Mouse (Mus musculus): ENCODE data around the gene Snap29. TPM values are rescaled to one million over a fixed set of nuclear protein-coding genes. Genes with fewer than 3 reads are reported as not detected.

Snap29 gene
- total RNA-seq (2021), result 10 to 100 TPM; 15.8 to 16.5 TPM
- long read RNA-seq, experiment 1, transcript Snap29-201 (5 exons, 3,447 nt), result major isoform, 7 of 8 reads
- long read RNA-seq, experiment 1, partial matches to known transcripts, result 1 of 8 reads
- long read RNA-seq, experiment 1, other reads (novel, unspliced or antisense), result 0 of 8 reads
- long read RNA-seq, experiment 2, transcript Snap29-201 (5 exons, 3,447 nt), result major isoform, 6 of 8 reads
- long read RNA-seq, experiment 2, partial matches to known transcripts, result 0 of 8 reads
- long read RNA-seq, experiment 2, other reads (novel, unspliced or antisense), result 2 of 8 reads

DNA sequence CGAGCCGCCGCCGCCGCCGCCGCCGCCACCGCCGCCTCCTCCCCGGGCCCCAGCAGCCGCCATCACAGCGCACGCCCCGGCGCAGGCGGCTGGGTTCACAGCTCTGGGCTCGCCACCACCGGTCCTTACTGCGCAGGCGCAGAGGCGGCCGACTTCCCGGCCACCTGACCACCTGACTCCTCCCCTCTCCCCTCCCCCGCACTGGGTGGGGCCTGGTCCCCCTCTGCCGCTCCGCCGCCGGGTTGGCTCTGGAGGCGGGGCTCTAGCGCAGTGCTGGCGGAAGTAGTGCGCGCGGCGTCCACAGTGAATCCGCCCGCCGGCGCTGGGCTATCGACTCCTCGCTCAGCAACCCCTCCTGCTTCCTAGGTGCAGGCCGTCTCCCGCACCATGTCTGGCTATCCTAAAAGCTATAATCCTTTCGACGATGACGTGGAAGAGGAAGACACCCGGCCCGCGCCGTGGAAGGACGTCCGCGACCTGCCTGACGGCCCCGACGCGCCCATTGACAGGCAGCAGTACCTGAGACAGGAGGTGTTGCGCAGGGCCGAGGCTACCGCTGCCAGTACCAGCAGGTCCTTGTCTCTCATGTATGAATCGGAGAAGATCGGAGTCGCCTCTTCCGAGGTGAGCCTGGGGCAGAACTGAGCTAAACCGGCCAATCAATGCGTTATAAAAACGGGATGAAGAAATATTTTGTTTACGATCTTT, at the start of gene Snap29, which contains the start of gene Pi4ka:
TSS of gene Snap29 (plus strand) at position 251 of the 708 bp plus-strand sequence.
TSS of gene Pi4ka (minus strand) at position 579 of the 708 bp plus-strand sequence.
- intact Hi-C loops (cut with DNase I), result loop anchor here (5.0 kb wide), 3 partner anchors 46 to 126 kb away; partner anchors contain the start of genes Crkl, Lztr1 and Thap7
- DNase-seq, result peak; percentile 100

DNA sequence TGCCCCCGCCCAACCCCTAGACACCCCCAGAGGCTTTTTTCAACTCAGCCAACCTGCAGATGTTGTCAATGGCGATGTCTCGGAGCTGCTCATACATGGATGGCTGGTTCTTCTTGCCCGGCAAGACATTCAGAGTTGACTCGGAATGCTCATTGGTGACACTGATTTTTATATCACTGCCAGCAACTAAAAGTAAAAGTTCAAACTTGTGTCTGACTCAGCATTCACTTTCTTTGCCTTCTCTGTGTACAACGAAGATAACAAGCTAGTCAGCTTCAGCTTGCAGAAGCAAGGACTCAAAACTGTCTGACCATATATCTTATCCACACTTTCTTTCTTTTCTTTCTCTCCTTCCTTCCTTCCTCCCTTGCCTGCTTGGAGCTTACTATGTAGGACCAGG, 49.8 kb upstream of the Snap29 start:
- no peak for DNase-seq
- intact Hi-C loops (cut with DNase I), result no loop called here

DNA sequence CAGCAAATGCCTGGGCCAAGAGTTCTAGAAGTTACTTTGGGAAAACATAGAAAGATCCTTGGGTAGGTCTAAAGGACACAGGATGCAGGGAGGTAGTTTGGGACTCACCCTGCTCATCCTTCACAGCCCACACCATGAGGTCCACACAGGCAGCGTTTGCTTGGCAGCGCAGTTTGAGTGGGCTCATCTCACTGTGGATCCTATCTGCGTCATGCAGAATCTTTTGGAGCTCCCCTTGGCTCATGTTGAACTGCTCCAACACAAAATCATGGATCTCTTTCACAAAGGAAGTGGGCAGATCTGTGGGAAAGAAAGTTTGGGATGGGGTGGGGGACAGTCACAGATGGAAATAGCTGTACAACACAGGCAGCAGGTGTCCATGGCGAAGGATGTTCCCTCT, 47.0 kb upstream of the Snap29 start:
- intact Hi-C loops (cut with DNase I), result no loop called here
- no peak for DNase-seq

DNA sequence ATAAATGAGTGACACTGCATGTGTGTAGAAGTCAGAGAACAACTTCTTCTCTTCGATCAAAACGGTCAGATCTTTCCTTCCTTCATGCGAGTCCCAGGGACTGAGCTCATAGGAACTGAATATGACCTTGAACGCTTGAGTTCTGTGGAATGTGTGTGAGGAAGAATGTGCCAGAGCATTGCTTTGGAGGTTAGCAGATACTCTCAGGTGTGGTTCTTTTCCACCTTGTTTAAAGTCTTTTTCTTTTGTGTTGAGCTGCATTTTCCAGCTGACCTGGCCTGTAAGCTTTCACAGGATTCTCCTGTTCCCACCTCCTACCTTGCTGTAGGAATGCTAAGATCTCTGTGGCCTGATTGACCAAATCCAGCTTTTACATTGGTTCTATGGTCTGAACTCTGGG, 23.5 kb upstream of the Snap29 start:
- DNase-seq, result no peak
- intact Hi-C loops (cut with DNase I), result no loop called here

DNA sequence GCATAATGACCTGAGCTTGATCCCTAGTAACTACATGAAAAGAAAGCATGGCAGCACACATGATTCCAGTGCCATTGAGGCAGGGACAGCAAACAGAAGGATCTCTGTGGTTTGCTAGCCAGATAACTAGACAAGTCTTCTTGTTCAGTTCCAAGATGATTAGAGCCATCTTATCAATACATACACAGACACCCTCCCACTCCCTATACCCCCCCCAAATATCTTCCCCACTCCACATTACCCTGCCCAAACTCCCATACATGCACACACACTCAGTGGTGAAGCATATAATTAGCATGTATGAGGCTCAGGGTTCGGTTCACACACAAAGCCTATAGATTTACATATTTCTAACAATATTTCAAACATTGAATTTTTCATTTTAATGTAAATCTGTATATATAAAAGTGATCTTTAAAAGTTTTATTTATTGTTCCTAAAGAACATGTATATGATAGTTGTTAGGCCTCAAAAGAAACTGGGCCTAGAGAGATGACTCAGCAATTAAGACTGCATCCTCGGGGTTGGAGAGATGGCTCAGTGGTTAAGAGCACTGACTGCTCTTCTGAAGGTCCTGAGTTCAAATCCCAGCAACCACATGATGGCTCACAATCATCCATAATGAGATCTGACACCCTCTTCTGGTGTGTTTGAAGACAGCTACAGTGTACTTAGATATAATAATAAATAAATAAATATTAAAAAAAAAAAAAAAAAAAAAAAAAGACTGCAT, 22.0 kb upstream of the Snap29 start:
- intact Hi-C loops (cut with DNase I), result no loop called here
- DNase-seq, result no peak

DNA sequence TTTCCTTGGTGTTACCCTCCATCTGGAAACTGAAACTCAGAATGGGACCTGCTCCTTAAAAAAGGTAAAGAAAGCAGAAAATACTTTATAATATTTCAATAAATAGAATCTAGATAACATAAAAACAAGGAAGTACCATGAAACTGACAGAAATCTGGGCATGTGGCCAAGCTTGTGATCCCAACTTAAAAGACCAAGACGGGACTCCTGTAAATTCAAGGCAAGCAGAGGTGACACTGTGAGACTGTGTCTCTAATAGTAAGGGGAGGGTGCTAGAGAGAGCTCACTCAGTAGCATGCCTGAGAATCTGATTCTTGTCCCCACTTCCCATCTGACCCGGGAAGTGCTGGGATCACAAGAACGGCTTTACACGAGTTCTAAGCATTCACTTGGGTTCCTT, 13.0 kb upstream of the Snap29 start:
- intact Hi-C loops (cut with DNase I), result no loop called here
- DNase-seq, result no peak

DNA sequence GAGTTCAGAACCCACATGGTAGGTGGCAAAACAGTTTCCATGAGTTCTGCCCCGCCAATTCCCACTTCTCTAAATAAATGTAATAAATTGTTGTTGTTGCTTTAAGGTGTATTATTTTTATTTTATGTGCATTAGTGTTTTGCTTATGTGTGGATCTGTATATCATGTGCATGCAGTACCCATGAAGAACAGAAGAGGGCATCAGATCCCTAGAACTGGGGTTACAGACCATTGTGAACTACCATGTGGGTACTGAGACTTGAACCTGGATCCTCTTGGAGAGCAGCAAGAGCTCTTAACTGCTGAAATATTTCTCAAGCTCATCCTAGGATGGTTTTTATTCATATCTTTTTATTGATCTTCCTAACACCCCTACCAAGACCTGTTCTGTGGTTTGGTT, 2.9 kb upstream of the Snap29 start:
- intact Hi-C loops (cut with DNase I), result loop anchor here (5.0 kb wide), 1 partner anchor 214 kb away; the partner anchor contains the start of gene Smpd4
- DNase-seq, result peak; percentile 11 to 53

DNA sequence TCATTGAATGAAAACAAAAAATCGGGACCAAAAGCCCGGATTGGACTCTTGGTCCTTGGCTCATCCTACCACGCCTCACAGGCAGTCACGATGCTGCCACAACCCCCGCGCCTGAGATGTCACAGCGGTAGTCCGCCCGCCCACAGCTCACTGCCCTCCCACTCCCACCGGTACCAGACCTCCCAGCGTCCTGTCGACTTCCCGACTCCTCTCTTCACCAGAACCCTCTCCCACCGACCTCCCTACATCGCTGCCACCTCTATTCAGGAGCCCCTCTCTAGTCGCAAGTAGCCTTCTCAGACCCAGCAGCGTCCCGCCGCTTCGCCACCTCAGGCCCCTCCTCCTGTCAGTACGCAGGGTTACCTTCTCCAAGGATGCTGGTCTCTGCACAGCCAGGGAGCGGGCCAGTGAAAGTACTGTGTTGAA, 502 bp upstream of the Snap29 start:
- peak; percentile 65 to 70 for DNase-seq
- intact Hi-C loops (cut with DNase I), result loop anchor here (5.0 kb wide), 3 partner anchors 47 to 127 kb away; partner anchors contain the start of genes Crkl, Lztr1 and Thap7

DNA sequence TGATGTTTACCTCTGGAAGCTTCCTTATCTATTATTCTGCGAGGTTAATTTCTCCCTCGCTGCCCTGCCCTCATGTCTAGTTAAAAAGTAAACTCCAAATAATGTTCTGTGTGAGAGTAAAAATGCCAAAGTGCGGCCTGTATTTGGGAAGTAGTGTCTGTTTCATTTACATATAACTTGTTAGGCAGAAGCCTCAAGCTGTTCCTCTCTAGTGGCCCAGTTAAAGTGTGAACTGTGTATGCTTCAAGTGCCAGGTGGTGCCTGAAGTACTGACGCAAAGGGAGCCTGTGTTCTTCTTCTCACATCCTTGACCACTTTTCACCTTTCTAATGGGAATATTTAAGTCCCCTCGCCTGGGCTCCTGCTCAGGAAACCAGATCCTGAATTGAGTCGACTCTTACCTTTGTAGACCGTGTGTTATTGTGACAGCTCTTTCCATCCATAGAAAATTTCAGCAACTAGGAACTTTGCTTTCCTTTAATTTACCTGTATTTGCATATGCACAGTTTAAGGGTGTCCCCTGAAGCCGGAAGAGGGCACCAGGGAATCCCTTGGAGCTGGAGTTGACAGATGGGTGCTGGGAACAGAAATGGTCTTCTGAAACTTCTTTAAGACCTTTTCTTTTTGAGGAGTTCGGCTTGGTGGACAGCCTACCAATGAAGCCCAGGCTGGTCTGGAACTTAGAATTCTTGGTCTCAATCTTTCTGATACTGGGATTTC, 886 bp downstream of the Snap29 start:
- no peak for DNase-seq
- intact Hi-C loops (cut with DNase I), result loop anchor here (5.0 kb wide), 3 partner anchors 46 to 126 kb away; partner anchors contain the start of genes Crkl, Lztr1 and Thap7

DNA sequence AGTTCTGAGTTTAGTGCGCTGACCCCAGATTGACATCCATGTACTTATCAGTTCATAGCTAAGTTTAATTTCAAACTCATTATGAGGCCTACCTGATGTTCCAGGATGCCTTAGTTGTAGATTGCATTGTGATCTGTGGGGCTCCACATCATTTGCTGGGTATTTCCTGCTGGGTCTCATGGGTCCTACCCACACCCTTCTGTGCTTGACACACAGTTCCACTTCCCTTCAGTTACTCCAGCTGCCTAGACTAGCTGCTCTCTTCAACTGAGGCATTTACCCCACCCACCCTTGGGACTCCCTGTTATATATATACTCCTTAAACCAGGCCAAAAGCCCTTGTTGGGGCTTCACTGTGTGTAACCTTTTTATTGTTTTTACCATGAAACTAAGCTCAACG, 3.3 kb downstream of the Snap29 start:
- no peak for DNase-seq
- intact Hi-C loops (cut with DNase I), result loop anchor here (5.0 kb wide), 3 partner anchors 43 to 123 kb away; partner anchors contain the start of genes Crkl, Lztr1 and Thap7

DNA sequence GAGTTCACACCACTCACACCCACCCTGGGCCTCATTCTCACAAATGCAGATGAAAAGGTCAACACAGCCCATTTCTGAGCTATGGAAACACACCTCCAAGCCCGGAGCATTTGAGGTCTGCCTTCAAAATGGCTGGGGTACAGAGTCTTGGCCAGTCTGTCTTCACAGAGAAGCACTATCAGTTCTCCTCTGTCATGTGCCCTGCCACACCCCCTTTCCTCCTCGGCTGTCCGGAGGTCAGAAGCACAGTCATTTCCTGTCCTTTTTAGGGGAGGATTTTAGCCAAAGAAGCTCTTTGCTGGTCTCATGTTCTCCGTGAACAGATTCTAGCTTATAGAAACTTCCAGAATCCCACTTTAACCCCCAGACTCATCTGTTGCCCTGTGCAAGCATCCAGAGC, 4.4 kb downstream of the Snap29 start:
- DNase-seq, result peak; percentile 8 to 21
- intact Hi-C loops (cut with DNase I), result no loop called here

DNA sequence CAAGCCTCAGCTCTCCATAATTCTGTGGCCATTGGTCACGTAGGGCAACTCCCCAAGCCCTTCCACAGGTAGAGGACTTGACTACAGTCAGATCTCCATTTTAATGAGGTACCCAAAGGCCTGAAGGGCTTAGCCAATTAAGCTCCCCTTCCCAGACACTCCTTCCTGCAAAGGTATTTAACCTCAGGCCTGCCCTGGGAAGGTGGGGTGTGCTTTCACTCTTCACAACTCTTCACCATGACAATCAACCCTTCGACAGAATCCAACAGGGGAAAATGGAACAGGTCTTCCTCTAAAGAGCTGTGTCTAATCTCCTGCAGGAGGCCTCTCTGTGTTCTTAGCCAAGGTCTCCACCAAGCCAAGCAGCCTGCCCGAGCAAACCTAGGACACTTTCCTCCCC, 17.2 kb downstream of the Snap29 start:
- intact Hi-C loops (cut with DNase I), result no loop called here
- no peak for DNase-seq

DNA sequence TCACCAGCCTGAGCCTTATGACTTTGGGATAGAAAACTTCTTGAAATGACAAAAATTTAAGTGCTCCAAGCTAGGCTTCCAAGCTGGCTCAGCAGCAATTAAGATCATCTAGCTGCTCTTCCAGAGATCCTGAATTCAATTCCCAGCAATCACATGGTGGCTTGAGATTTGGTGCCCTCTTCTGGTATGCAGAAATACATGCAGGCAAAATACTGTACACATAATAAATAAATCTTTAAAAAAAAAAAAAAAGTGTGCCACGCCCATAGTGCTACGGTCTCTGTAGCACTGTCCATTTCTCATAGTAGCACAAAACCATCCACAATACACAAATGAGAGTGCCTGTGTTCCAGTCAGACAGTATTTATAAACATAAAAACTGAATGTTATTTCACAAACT, 26.8 kb downstream of the Snap29 start:
- peak in 1 of 2 experiments; percentile 16 for DNase-seq
- intact Hi-C loops (cut with DNase I), result no loop called here

DNA sequence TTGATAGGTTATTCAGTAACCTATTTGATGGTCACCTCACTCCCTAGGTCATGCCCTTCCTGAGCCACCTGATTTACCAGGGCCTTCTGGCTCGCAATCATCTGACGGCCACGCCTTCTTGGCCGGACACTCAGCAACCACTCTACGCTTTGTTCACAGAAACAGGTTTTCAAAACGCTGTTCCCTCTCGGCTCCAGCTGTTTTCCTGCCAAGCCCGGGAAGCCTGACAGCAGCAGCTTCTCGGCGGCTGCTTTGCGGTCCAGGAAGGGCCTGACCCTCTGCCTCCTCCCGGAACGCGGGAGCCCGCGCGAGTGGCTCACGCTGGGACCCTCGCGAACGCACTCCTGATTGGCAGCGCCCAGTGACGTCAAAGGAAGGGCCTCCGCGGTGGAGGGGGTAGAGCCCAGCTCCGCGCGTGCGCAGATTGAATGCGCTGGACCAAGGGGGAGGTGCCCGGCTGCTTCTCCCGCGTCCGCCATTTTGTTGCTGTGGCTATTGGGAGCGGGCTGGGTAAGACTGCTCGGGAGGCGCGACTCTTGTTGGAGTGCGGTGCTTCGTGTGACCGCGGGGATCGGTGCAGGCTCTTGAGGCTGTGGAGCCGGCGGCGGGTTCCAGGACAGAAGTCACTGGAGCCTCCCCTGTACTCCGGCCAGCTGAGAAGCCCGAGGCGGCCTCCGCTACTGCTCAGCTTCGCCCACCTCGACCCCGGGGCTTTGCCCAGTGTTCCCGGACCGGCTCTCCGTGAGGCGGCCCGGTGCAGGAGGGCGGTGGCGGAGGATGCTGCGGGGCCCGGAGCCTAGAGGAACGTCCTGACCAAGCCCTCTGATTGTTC, 46.0 kb downstream of the Snap29 start, which contains the start of gene Crkl:
TSS of gene Crkl (plus strand) at position 447 of the 832 bp plus-strand sequence.
- intact Hi-C loops (cut with DNase I), result loop anchor here (2.0 to 5.0 kb wide), 2 partner anchors 44 to 57 kb away; partner anchors contain the start of genes Lztr1, Pi4ka and Snap29
- DNase-seq, result peak; percentile 98 to 99

DNA sequence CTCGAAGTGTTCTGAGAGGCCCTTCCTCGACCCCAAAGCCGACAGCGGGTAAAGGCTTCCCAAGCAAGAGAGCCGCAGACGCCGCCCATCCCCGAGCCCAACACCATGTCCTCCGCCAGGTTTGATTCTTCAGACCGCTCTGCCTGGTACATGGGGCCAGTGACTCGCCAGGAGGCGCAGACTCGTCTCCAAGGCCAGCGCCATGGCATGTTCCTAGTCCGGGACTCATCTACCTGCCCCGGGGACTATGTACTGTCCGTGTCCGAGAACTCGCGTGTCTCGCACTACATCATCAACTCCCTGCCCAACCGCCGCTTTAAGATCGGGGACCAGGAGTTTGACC, 46.6 kb downstream of the Snap29 start:
- DNase-seq, result no peak
- intact Hi-C loops (cut with DNase I), result loop anchor here (2.0 to 5.0 kb wide), 2 partner anchors 45 to 56 kb away; partner anchors contain the start of genes Lztr1, Pi4ka and Snap29

DNA sequence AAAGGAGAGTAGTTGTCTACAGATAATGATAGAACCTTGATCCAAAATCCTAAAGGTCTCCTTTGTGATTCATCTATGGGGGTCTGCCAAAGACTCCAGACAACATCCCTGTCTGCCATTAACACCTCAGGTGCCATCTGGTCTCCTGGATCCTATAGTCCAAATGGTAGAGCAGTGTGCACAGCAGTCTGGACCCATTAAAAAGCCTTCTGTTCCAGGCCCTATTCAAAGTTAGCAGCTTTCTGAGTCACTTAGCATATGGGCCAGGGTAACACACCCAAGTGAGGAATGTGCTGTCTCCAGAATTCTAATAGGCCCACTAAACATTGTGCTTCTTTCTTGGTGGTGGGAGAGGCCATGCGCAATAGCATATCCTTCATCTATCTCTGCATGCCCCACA, 51.1 kb downstream of the Snap29 start:
- intact Hi-C loops (cut with DNase I), result no loop called here
- no peak for DNase-seq

DNA sequence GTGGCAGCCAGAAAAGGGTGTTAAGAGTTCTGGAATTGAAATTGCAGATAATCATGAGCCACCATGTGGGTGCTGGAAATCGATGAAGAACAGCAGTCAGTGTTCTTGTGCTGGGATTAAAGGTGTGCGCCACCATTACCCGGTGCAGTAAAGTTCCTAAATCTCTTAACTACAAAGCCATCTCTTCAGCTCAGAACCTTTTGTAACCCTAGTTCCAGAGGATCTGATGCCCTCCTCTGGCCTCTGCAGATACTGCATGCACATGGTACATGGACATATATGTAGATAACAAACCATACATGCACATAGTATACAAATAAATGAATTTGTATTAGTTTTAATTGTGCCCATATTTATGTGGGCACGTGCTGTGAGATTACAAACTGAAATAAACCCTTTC, 54.5 kb downstream of the Snap29 start:
- intact Hi-C loops (cut with DNase I), result no loop called here
- peak; percentile 7 to 17 for DNase-seq

DNA sequence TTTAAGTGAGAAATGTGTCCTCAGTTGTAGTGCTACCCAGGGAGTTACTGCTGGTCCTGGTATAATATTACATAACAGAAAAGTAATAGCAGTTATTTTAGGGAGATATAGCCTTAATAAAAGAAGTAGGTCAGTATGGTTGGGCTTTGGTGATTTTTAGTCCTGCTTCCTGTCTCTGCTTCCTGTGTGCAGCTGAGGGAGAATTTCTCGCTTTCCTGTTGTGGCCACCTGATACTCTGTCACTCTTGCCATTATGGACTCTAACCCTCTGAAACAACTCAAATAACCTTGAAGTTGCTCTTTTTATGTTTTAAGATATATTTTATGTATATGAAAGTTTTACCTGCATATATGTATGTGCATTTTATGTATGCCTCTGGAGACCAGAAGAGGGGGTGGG, 55.8 kb downstream of the Snap29 start:
- intact Hi-C loops (cut with DNase I), result no loop called here

DNA sequence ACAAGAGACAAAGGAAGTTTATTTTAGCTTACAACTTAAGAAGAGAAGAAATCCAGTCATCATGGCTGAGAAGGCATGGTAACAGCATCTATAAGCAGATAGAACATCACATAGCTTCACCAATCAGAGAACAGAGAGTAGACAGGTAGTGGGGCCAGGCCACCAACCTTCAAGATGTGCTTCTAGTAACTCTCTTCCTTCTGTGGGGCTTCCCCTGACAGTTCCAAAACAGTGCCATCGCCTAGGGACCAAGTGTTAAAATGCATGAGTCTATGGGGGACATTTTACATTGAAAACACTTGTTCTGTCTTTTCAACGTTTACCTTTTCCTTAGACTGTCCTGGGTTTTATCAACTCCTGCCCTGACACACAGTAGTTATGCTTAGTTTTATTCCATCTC, 57.4 kb downstream of the Snap29 start:
- DNase-seq, result no peak

More for the DNA sequence above, 55.8 kb downstream of the Snap29 start:
- DNase-seq, result no peak

More for the DNA sequence above, 57.4 kb downstream of the Snap29 start:
- intact Hi-C loops (cut with DNase I), result no loop called here

Data from heart, postnatal 14 days (tissue).